Mouse (Mus musculus) kidney, adult 18-20 months (tissue): ENCODE data around the gene Pdss2.
"Not testable (repeated sequence)": the region's sequence is repeated elsewhere in the genome, so short reads cannot be mapped to it uniquely, and the experiment has no call there.

Experiments used
- DNase-seq: peaks from one replicate; pipeline ENCODE4 v3.0.0; 2021

Pdss2 gene

GRCm38 (mm10) chr10:43378279-43378678 lies 157.0 kb downstream of the Pdss2 start:
- peak; percentile 57 for DNase-seq

GRCm38 (mm10) chr10:43378732-43379644 lies 157.7 kb downstream of the Pdss2 start:
- peak; percentile 47 for DNase-seq

DNA sequence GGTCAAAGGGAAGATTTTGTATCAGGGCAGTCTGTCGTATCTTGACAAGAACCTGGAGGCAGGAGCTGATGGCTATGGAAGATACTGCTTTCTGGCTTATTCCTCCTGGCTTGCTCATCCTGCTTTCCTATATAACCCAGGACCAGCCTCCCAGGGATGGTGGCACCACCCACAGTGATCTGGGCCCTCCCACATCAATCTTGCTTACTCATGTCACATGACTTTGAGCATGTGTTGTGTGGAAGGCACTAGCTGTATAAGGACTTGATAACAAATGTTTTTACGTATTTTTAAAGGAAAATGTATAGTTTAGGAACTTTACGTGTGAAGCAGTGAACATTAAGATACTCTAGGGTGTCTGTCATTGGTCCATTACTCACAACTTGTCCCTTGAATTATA lies 161.4 kb downstream of the Pdss2 start:
- no peak for DNase-seq

DNA sequence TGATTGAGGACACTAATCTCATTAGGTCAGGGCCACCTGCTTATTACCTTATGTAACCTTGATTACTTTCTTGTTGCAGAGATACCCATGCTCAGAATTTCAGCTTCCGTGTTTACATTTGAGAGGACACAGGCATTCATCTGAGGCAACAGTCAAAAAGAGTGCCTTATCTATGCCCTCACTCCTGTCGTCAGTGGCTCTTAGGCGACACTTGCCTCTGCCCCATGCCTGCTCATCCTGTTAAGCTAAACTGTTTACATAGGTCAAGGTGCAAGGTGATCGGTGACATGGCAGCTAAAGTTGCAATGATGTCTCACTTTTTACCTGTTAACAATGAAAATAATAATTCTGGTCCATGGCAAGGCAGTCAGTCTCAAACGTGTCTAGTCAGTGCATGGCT lies 163.3 kb downstream of the Pdss2 start:
- DNase-seq, result no peak

GRCm38 (mm10) chr10:43392921-43393320 lies 171.6 kb downstream of the Pdss2 start:
- DNase-seq, result no peak

DNA sequence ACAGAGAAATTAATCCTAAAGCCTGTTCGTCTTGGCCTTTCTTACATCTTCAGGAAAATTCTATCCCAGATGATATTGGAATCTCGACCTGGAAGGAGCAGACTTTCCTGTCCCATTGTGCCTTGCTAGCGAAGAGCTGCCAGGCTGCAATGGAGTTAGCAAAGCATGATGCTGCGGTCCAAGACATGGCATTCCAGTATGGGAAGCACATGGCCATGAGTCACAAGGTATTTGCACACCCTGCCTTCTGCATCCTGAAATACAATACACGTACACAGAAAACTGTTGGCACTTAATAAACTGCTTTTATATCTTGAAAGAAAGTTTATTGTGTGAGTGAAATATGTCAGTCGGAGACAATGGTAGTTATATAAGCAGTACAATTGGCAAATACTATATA lies 172.5 kb downstream of the Pdss2 start:
- DNase-seq, result no peak

DNA sequence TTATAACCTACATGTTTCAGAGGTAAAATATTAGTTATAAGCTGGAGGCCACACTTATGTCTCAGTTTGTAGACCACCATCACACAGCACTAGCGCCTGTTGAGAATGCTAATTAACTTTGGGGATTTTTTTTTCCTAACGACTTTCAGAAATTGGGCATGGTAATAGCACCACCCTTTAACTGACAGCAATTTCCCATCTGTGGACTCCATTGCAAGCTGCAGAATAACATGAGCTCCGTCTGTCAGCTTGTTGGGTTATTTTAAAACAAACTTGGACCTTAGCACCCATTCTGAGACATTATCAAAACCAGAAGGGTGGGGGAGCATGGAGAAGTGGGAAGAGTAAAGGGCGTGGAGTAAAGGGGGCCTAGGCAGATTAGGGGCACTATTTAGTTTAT lies 174.5 kb downstream of the Pdss2 start:
- no peak for DNase-seq

GRCm38 (mm10) chr10:43399596-43400316 lies 178.5 kb downstream of the Pdss2 start:
- no peak for DNase-seq

- no peak for DNase-seq
Measured at GRCm38 (mm10) chr10:43406107-43406506, 184.8 kb downstream of the Pdss2 start.

GRCm38 (mm10) chr10:43406885-43407284 lies 185.6 kb downstream of the Pdss2 start:
- no peak for DNase-seq

GRCm38 (mm10) chr10:43409506-43410230 lies 188.4 kb downstream of the Pdss2 start:
- no peak for DNase-seq

DNA sequence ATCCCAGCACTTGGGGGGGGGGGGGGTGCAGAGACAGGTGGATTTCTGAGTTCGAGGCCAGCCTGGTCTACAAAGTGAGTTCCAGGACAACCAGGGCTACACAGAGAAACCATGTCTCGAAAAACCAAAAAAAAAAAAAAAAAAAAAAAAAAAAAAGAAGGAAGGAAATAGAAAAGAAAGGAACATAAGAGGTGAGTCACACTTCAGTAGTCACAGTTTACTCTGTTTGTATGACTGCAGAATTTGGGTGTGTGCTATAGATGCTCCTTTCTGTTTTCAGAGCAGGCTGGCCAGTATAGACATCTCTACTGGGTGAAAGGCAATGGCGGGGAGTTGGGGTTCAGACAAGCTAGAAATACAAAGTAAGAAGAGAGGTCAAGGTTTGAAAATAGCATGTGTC lies 189.9 kb downstream of the Pdss2 start:
- DNase-seq, result not testable (repeated sequence)

DNA sequence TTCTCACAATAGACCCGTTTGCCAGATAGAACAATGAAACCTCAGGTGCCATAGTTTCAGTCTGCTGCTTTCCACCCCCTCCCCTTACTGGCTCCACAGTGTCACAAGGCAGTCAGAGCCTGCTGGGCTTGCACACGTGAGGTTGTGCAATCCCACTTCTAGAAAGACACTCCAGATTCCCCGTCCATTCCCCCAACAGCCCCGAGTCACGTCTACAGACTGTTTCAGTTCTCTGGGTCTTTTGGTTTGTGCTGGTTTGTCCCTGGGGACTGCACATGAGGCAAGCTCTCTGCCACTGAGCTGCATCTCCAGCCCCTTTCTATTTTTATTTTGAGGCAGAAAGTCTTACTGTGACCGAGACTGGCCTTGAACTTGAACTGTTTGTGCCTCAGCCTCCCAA lies 196.1 kb downstream of the Pdss2 start:
- no peak for DNase-seq

DNA sequence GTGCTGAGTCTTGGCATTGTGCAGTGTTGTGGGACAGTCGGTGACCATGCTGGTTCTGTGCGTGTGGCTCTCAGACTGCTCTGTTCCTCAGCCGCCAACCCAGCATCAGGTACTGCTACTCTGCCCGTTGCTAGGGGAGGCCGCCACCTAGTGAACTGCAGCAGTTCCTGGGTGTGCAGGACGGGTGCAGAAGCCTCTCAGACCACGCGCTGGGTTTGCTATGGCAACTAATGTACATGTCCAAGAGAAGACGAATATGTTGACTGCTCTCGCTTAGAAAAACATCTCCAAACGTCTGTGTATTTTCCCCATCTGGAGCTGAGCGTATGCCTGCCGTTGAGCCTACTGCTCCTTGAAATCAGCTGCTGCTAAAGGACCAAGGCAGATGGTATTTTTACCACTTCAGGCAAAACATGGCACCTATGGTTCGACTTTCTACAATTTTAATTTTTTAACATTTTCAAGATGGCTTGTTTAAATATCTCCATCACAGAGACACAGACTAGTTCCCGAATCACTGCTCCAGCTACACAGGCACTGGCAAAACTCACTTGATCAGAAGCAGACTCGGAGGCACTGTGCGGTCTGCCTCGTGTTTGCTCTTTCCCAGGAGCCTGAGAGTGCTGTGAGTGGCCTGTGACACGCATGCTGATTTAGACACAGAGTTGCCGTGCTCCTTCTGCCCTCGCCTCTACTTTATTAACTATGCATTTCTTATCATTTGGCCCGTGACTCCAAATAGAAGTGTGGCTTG lies 199.6 kb downstream of the Pdss2 start:
- no peak for DNase-seq

DNA sequence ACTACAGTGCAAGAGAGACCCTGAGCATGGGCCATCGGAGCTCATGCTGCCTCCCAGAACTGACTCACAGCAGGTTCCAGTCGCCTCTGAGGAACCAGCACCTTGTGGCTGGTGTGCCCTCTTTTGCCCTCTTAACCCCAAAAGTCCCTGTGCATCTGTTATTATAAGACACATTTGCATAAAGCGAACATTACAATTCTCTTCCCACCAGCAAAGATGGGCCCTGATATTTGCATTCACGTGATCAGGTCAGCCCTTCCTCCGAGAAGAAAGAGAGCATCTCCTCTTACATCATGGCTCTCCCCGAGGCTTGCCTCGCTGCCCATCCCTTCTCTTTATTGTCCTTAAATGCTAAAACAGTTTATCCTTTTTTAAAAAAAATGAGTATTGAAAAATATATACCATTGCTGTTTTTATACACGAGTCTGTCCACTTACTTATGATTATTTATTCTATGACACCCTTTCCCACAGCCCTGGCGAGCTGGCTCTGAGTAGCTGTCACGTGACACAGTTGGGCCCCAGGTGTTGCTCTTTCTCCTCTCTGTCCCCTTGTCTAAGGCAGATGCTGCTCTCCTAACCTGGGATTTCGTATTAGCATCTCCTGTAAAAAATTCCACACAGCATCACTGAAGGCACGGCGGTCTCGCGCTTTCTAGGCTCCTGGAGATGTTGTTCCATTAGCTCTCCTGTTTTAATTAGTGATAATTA lies 200.9 kb downstream of the Pdss2 start:
- DNase-seq, result no peak

- DNase-seq, result no peak
Measured at GRCm38 (mm10) chr10:43424545-43424944, 203.3 kb downstream of the Pdss2 start.

GRCm38 (mm10) chr10:43430606-43431005 lies 209.3 kb downstream of the Pdss2 start:
- DNase-seq, result no peak

GRCm38 (mm10) chr10:43434326-43434725 lies 213.0 kb downstream of the Pdss2 start:
- no peak for DNase-seq

- no peak for DNase-seq
Measured at GRCm38 (mm10) chr10:43435757-43436156, 214.5 kb downstream of the Pdss2 start.

- DNase-seq, result no peak
Measured at GRCm38 (mm10) chr10:43439492-43439941, 218.2 kb downstream of the Pdss2 start.

DNA sequence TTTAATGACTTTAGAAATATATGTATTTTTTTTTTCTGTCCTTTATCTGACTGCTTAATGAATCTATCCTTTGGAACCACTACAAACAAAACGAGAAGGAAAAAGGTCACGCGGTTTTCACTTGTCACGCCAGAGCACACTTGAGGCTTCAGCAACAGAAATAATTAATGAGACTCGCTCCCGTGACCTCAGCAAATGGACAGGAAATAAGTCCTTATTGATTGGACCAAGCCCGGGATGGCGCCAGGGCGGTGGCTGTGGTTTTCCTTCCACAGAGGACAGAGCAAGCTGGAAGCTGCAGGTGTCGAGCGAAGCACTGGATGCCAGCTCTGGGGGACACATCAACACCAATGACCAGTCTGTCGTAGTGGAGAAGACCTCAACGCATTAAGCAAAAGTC lies 218.8 kb downstream of the Pdss2 start:
- DNase-seq, result peak; percentile 54
